Mouse (Mus musculus): Measurements from ENCODE around the gene Tcl1b5. TPM values are rescaled to one million over a fixed set of nuclear protein-coding genes. Genes with fewer than 3 reads are reported as not detected.
"Not testable (repeated sequence)": the region's sequence is repeated elsewhere in the genome, so short reads cannot be mapped to it uniquely, and the experiment has no call there.

Gene Tcl1b5
- polyA plus RNA-seq (2015; fragmentation: Nextera tagmentation; extraction: Ambion mirVana), result not detected in 2 replicates

GRCm38 (mm10) chr12:105176044-105176443 is at the start of gene Tcl1b5:
Gene Tcl1b5 (plus strand): TSS chr12:105176344.
- not testable (repeated sequence) for DNase-seq (ENCODE audit: low spot score); ATAC-seq (replicated peaks; ENCODE audit: low FRiP score, low read depth); H3K9me3 ChIP-seq (replicated peaks; ENCODE audit: low read length); H3K36me3 ChIP-seq (ENCODE audit: insufficient read depth, low read length); H3K27ac ChIP-seq; H3K4me3 ChIP-seq (replicated peaks; ENCODE audit: low read depth, low read length); H3K4me2 ChIP-seq (ENCODE audit: low read length); H3K4me1 ChIP-seq (replicated peaks; ENCODE audit: insufficient read depth, low read length); H3K27me3 ChIP-seq (ENCODE audit: insufficient read depth, low read length); H3K9ac ChIP-seq (ENCODE audit: low read depth, low read length)
- WGBS, result 63% methylated on average over 3 of the region's 3 CpGs

GRCm38 (mm10) chr12:105126516-105126915 is 49.6 kb upstream of the Tcl1b5 start:
- H3K27ac ChIP-seq, result no peak overlapping the region
- no peak for ATAC-seq (replicated peaks; ENCODE audit: low FRiP score, low read depth)
- no peak overlapping the region for H3K4me2 ChIP-seq (ENCODE audit: low read length)
- TF ChIP-seq CTCF (IDR thresholded peaks at IDR 0.05; ENCODE audit: low read depth), result no peak
- H3K27me3 ChIP-seq (ENCODE audit: insufficient read depth, low read length), result no peaks in the 10 kb centered on the region
- H3K4me3 ChIP-seq (replicated peaks; ENCODE audit: low read depth, low read length), result no peak overlapping the region
- H3K9me3 ChIP-seq (replicated peaks; ENCODE audit: low read length), result no peaks in the 10 kb centered on the region
- no peak for DNase-seq (ENCODE audit: low spot score)
- H3K9ac ChIP-seq (ENCODE audit: low read depth, low read length), result no peak overlapping the region
- no peaks in the 10 kb centered on the region for H3K36me3 ChIP-seq (ENCODE audit: insufficient read depth, low read length)
- 74% methylated on average over 4 of the region's 4 CpGs for WGBS
- H3K4me1 ChIP-seq (replicated peaks; ENCODE audit: insufficient read depth, low read length), result no peaks in the 10 kb centered on the region

- ATAC-seq (replicated peaks; ENCODE audit: low FRiP score, low read depth) (no peak), DNase-seq (ENCODE audit: low spot score) (no peak)
- no peak for TF ChIP-seq CTCF (IDR thresholded peaks at IDR 0.05; ENCODE audit: low read depth)
- no peak overlapping the region for H3K9ac ChIP-seq (ENCODE audit: low read depth, low read length)
- 81% methylated on average over 2 of the region's 2 CpGs for WGBS
- no peak overlapping the region for H3K4me2 ChIP-seq (ENCODE audit: low read length)
- no peak overlapping the region for H3K4me3 ChIP-seq (replicated peaks; ENCODE audit: low read depth, low read length)
- H3K36me3 ChIP-seq (ENCODE audit: insufficient read depth, low read length), result no peaks in the 10 kb centered on the region
- H3K4me1 ChIP-seq (replicated peaks; ENCODE audit: insufficient read depth, low read length), result no peaks in the 10 kb centered on the region
- H3K27ac ChIP-seq, result no peak overlapping the region
- no peaks in the 10 kb centered on the region for H3K9me3 ChIP-seq (replicated peaks; ENCODE audit: low read length)
- no peaks in the 10 kb centered on the region for H3K27me3 ChIP-seq (ENCODE audit: insufficient read depth, low read length)
Measured at GRCm38 (mm10) chr12:105127607-105128006, 48.5 kb upstream of the Tcl1b5 start.

- ATAC-seq (replicated peaks; ENCODE audit: low FRiP score, low read depth); H3K4me3 ChIP-seq (replicated peaks; ENCODE audit: low read depth, low read length); H3K27ac ChIP-seq; H3K9me3 ChIP-seq (replicated peaks; ENCODE audit: low read length); DNase-seq (ENCODE audit: low spot score); H3K4me2 ChIP-seq (ENCODE audit: low read length); H3K9ac ChIP-seq (ENCODE audit: low read depth, low read length); H3K4me1 ChIP-seq (replicated peaks; ENCODE audit: insufficient read depth, low read length); H3K36me3 ChIP-seq (ENCODE audit: insufficient read depth, low read length); H3K27me3 ChIP-seq (ENCODE audit: insufficient read depth, low read length): not testable (repeated sequence)
- WGBS, result 67% methylated on average over 3 of the region's 3 CpGs
Measured at GRCm38 (mm10) chr12:105129494-105130205, 46.5 kb upstream of the Tcl1b5 start.

- 70% methylated on average over 2 of the region's 2 CpGs for WGBS
- H3K4me1 ChIP-seq (replicated peaks; ENCODE audit: insufficient read depth, low read length); H3K36me3 ChIP-seq (ENCODE audit: insufficient read depth, low read length); H3K4me3 ChIP-seq (replicated peaks; ENCODE audit: low read depth, low read length); H3K27me3 ChIP-seq (ENCODE audit: insufficient read depth, low read length); H3K4me2 ChIP-seq (ENCODE audit: low read length); H3K9me3 ChIP-seq (replicated peaks; ENCODE audit: low read length); H3K9ac ChIP-seq (ENCODE audit: low read depth, low read length); DNase-seq (ENCODE audit: low spot score); ATAC-seq (replicated peaks; ENCODE audit: low FRiP score, low read depth); H3K27ac ChIP-seq: not testable (repeated sequence)
Measured at GRCm38 (mm10) chr12:105134167-105134566, 42.0 kb upstream of the Tcl1b5 start.

GRCm38 (mm10) chr12:105134826-105135225 is 41.3 kb upstream of the Tcl1b5 start:
- not testable (repeated sequence) for H3K27me3 ChIP-seq (ENCODE audit: insufficient read depth, low read length); H3K27ac ChIP-seq; ATAC-seq (replicated peaks; ENCODE audit: low FRiP score, low read depth); H3K9me3 ChIP-seq (replicated peaks; ENCODE audit: low read length); H3K4me3 ChIP-seq (replicated peaks; ENCODE audit: low read depth, low read length); H3K4me2 ChIP-seq (ENCODE audit: low read length); H3K9ac ChIP-seq (ENCODE audit: low read depth, low read length); H3K4me1 ChIP-seq (replicated peaks; ENCODE audit: insufficient read depth, low read length); H3K36me3 ChIP-seq (ENCODE audit: insufficient read depth, low read length); DNase-seq (ENCODE audit: low spot score)
- 79% methylated on average over 4 of the region's 4 CpGs for WGBS

GRCm38 (mm10) chr12:105137729-105138128 is 38.4 kb upstream of the Tcl1b5 start:
- H3K4me1 ChIP-seq (replicated peaks; ENCODE audit: insufficient read depth, low read length), result not testable (repeated sequence)
- 84% methylated on average over 1 of the region's 1 CpGs for WGBS

More at GRCm38 (mm10) chr12:105137729-105138128, 38.4 kb upstream of the Tcl1b5 start:
- not testable (repeated sequence) for H3K36me3 ChIP-seq (ENCODE audit: insufficient read depth, low read length); H3K27ac ChIP-seq; H3K4me3 ChIP-seq (replicated peaks; ENCODE audit: low read depth, low read length); H3K9ac ChIP-seq (ENCODE audit: low read depth, low read length); H3K27me3 ChIP-seq (ENCODE audit: insufficient read depth, low read length); DNase-seq (ENCODE audit: low spot score); ATAC-seq (replicated peaks; ENCODE audit: low FRiP score, low read depth); H3K9me3 ChIP-seq (replicated peaks; ENCODE audit: low read length); H3K4me2 ChIP-seq (ENCODE audit: low read length)
